Mouse (Mus musculus) neural tube, embryonic 14.5 days (tissue): ENCODE results near the gene Hist1h2ag. TPM values are rescaled to one million over a fixed set of nuclear protein-coding genes. Genes with fewer than 3 reads are reported as not detected.
A peak's percentile ranks its signal among the peaks of the same experiment; 100 is the strongest.
"Not testable (repeated sequence)": the region's sequence is repeated elsewhere in the genome, so short reads cannot be mapped to it uniquely, and the experiment has no call there.

Experiments used
- ATAC-seq: fragments of 200-750 bp; cut with Nextera tagmentation; 2 replicates; pipeline ENCODE4 v1.8.0; 2017; ENCODE audit warnings: low read depth, mild to moderate bottlenecking, moderate TSS enrichment, moderate library complexity
- H3K27ac ChIP-seq: fragments of 300-500 bp; sonication (generic); 2 replicates; pipeline ENCODE4 v1.5.1; 2014; ENCODE audit warnings: low read depth, mild to moderate bottlenecking, control low read depth, low read length, moderate library complexity, mixed read lengths
- H3K27me3 ChIP-seq: fragments of 300-500 bp; sonication (generic); 2 replicates; pipeline ENCODE4 v1.6.1; 2014; ENCODE audit warnings: low read length; ENCODE audit not compliant: control insufficient read depth, insufficient read depth
- H3K36me3 ChIP-seq: fragments of 300-500 bp; sonication (generic); 2 replicates; pipeline ENCODE4 v1.6.1; 2014; ENCODE audit warnings: low read length, mixed read lengths; ENCODE audit not compliant: control insufficient read depth, insufficient read depth
- H3K4me1 ChIP-seq: fragments of 300-500 bp; sonication (generic); 2 replicates; pipeline ENCODE4 v1.6.1; 2014; ENCODE audit warnings: low read length; ENCODE audit not compliant: control insufficient read depth, insufficient read depth
- H3K4me2 ChIP-seq: fragments of 300-500 bp; sonication (generic); 2 replicates; pipeline ENCODE4 v1.6.1; 2014; ENCODE audit warnings: mild to moderate bottlenecking, low read depth, low read length, control low read depth
- H3K4me3 ChIP-seq: fragments of 300-500 bp; sonication (generic); 2 replicates; pipeline ENCODE4 v1.5.1; 2014; ENCODE audit warnings: low read depth, low read length, control low read depth, mixed read lengths
- H3K9ac ChIP-seq: fragments of 300-500 bp; sonication (generic); replicated peaks from 2 replicates; pipeline ENCODE4 v1.6.1; 2014; ENCODE audit warnings: low read depth, mild to moderate bottlenecking, control low read depth, low read length, mixed read lengths
- H3K9me3 ChIP-seq: fragments of 300-500 bp; sonication (generic); 2 replicates; pipeline ENCODE4 v1.6.1; 2016; ENCODE audit warnings: low read length; ENCODE audit not compliant: control insufficient read depth
- WGBS: fragments of 180-500 bp; shearing (Covaris S2); extraction: QIAGEN DNeasy Blood & Tissue Kit; methylation state at CpG from one replicate; pipeline ENCODE4 v1.1.7; 2014; 5-methylcytosine and 5-hydroxymethylcytosine counted together
- polyA plus RNA-seq: library from polyadenylated mRNA; unstranded; fragments of >200 nt; fragmentation: Nextera tagmentation; extraction: Ambion mirVana; gene quantifications from 2 replicates; pipeline ENCODE4 v1.2.1, GENCODE M21; 2014

The Hist1h2ag gene
- polyA plus RNA-seq: 2.9 and 3.8 TPM in 2 replicates

GRCm38 (mm10) chr13:22042568-22043502 lies at the start of gene Hist1h2ag, which contains the start of gene Hist1h2bj:
Gene Hist1h2ag (minus strand): TSS chr13:22042944.
Gene Hist1h2bj (plus strand): TSS chr13:22043214.
- ATAC-seq: peak; percentile 94
- H3K36me3 ChIP-seq, H3K9me3 ChIP-seq, H3K9ac ChIP-seq, H3K27me3 ChIP-seq: not testable (repeated sequence)
- Histone ChIP-seq H3K27ac (peak within 1 kb of the TSS; percentile 78), H3K4me1 (peaks cover 15% of the 10 kb centered on the region), H3K4me2 (peak within 1 kb of the TSS; percentile 62), H3K4me3 (peak within 1 kb of the TSS; percentile 32)
- WGBS: under 1% methylated on average over 31 of the region's 80 CpGs

DNA sequence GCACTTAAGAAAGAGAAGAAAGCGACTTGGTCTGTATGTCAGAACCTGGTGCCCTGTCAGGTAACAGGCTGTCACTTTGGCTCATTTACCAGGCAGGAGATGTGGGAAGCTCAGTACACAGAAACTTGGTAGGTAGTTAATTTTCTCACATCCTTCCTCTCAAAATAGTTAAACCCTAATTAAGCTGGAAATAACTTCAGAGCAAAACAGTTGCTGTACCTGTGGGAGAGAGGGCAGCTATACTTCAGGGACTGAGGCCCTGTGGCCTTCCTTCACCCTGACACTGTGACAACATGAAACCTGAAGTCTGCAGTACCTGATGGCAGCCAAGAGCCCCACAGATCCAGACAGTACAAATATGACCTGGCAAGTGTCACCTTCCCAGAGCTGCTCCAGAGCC lies 41.4 kb upstream of the Hist1h2ag start, which contains the start of gene Vmn1r188:
TSS of gene Vmn1r188 (plus strand) at position 301 of the 400 bp plus-strand sequence.
- H3K4me2 ChIP-seq, ATAC-seq, H3K9ac ChIP-seq, H3K9me3 ChIP-seq, H3K27me3 ChIP-seq, H3K4me1 ChIP-seq, H3K36me3 ChIP-seq, H3K27ac ChIP-seq, H3K4me3 ChIP-seq: not testable (repeated sequence)
- 88% methylated on average over 1 of the region's 1 CpGs for WGBS

- H3K27ac ChIP-seq: no peak overlapping the region
- H3K9me3 ChIP-seq: no peaks in the 10 kb centered on the region
- no peak overlapping the region for H3K4me3 ChIP-seq
- H3K9ac ChIP-seq: no peak overlapping the region
- H3K36me3 ChIP-seq: no peaks in the 10 kb centered on the region
- no peak overlapping the region for H3K4me2 ChIP-seq
- H3K27me3 ChIP-seq: no peaks in the 10 kb centered on the region
- 69% methylated on average over 1 of the region's 1 CpGs for WGBS
- no peak for ATAC-seq
- no peaks in the 10 kb centered on the region for H3K4me1 ChIP-seq
These were observed 20.7 kb upstream of the Hist1h2ag start for GRCm38 (mm10) chr13:22063468-22063867.

- 85% methylated on average over 1 of the region's 1 CpGs for WGBS
- H3K4me1 ChIP-seq: no peaks in the 10 kb centered on the region
- no peak overlapping the region for H3K4me3 ChIP-seq
- no peak overlapping the region for H3K4me2 ChIP-seq
- no peaks in the 10 kb centered on the region for H3K36me3 ChIP-seq
- no peaks in the 10 kb centered on the region for H3K27me3 ChIP-seq
- no peak overlapping the region for H3K9ac ChIP-seq
- no peak for ATAC-seq
- H3K9me3 ChIP-seq: no peaks in the 10 kb centered on the region
- no peak overlapping the region for H3K27ac ChIP-seq
These were observed 18.7 kb upstream of the Hist1h2ag start for GRCm38 (mm10) chr13:22061422-22061821.

GRCm38 (mm10) chr13:22053754-22054153 lies 11.0 kb upstream of the Hist1h2ag start:
- H3K4me3 ChIP-seq: no peak overlapping the region
- 94% methylated on average over 1 of the region's 1 CpGs for WGBS
- H3K9me3 ChIP-seq: no peaks in the 10 kb centered on the region
- no peak overlapping the region for H3K4me2 ChIP-seq
- H3K4me1 ChIP-seq: 0 out of 2 replicates have a peak, but pooled peaks cover 3% of the 10 kb centered on the region
- H3K36me3 ChIP-seq: no peaks in the 10 kb centered on the region
- ATAC-seq: no peak
- no peaks in the 10 kb centered on the region for H3K27me3 ChIP-seq
- no peak overlapping the region for H3K27ac ChIP-seq
- no peak overlapping the region for H3K9ac ChIP-seq

- WGBS: 18% methylated on average over 5 of the region's 5 CpGs
- Histone ChIP-seq H3K27ac (peak overlapping the region; percentile 83), H3K36me3 (no peaks in the 10 kb centered on the region), H3K9me3 (no peaks in the 10 kb centered on the region), H3K27me3 (no peaks in the 10 kb centered on the region), H3K4me1 (0 out of 2 replicates have a peak, but pooled peaks cover 3% of the 10 kb centered on the region), H3K4me3 (peak overlapping the region; percentile 51), H3K9ac (peak overlapping the region; percentile 53; the same call in 1 of the 2 replicates), H3K4me2 (peak overlapping the region; percentile 59)
- peak; percentile 54 for ATAC-seq
These were observed 8.7 kb upstream of the Hist1h2ag start for GRCm38 (mm10) chr13:22051523-22051859.

GRCm38 (mm10) chr13:22050591-22051522 lies 8.1 kb upstream of the Hist1h2ag start:
- H3K9me3 ChIP-seq: no peaks in the 10 kb centered on the region
- peak; percentile 97 for ATAC-seq
- H3K4me2 ChIP-seq: peak overlapping the region; percentile 59
- H3K4me1 ChIP-seq: 0 out of 2 replicates have a peak, but pooled peaks cover 3% of the 10 kb centered on the region
- H3K4me3 ChIP-seq: peak overlapping the region; percentile 51
- no peaks in the 10 kb centered on the region for H3K36me3 ChIP-seq
- H3K27ac ChIP-seq: peak overlapping the region; percentile 83
- H3K9ac ChIP-seq: peak overlapping the region; percentile 53; the same call in 1 of the 2 replicates
- no peaks in the 10 kb centered on the region for H3K27me3 ChIP-seq
- under 1% methylated on average over 52 of the region's 52 CpGs for WGBS

GRCm38 (mm10) chr13:22049737-22050440 lies 7.1 kb upstream of the Hist1h2ag start:
- Histone ChIP-seq H3K27ac (peak overlapping the region; percentile 83), H3K4me1 (0 out of 2 replicates have a peak, but pooled peaks cover 3% of the 10 kb centered on the region), H3K4me2 (peak overlapping the region; percentile 59), H3K36me3 (no peaks in the 10 kb centered on the region), H3K9me3 (no peaks in the 10 kb centered on the region), H3K4me3 (peak overlapping the region; percentile 51), H3K9ac (peak overlapping the region; percentile 3), H3K27me3 (no peaks in the 10 kb centered on the region)
- under 1% methylated on average over 14 of the region's 14 CpGs for WGBS
- peak; percentile 41 for ATAC-seq
